Mouse (Mus musculus): Measurements from ENCODE around the gene Gmnn.

Gene Gmnn

DNA sequence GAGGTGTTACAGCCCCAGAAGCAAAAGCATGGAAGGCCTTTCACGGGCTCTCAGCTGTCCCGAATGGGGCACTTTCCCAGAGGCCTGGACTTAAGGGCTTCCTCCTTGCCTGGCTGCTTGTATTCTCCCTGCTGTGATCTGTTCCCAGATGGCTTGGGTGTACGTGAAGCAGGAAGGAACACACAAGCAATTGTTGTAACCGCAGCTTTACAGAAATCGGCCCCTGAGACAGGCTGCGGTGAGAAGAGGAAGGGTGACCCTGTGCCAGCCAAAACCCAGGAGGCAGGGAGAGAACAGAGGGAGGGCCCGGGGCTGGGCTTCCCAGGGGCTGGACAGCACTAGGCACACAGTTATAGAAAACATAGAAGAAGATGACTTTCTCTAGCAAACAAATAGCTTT, 50.8 kb downstream of the Gmnn start:
- intact Hi-C loops (cut with DNase I) = no loop called here

DNA sequence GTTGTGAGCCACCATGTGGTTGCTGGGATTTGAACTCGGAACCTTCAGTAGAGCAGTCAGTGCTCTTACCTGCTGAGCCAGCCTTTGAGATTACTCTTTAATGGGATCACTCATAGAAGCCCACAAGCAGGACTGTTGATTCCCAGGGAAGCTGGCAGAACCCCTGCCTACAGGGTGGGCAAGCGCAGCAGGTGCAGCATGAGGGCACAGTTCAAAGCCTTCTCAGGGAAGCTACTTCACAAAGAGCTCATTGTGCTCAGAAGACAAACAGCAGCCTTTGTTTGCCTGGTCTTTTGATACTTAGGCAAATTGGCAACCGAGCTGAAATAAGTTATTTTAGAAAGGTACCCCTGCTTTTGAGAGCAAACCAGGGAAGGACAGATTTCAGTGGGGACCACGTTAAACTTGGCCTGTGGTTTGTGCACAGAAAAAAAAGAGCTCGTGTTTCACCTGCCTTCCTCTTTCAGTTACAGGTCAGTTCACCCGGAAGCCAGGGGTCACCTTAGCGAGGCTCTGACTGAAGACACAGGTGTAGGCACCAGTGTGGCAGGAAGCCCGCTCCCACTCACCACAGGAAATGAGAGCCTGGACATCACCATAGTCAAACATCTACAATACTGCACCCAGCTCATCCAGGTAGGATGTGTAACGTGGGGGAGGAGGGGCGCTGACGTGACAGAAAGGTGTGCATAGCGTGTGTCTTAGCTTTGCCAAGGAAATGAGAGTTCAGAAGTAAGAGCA, 51.9 kb downstream of the Gmnn start:
- intact Hi-C loops (cut with DNase I) = no loop called here

DNA sequence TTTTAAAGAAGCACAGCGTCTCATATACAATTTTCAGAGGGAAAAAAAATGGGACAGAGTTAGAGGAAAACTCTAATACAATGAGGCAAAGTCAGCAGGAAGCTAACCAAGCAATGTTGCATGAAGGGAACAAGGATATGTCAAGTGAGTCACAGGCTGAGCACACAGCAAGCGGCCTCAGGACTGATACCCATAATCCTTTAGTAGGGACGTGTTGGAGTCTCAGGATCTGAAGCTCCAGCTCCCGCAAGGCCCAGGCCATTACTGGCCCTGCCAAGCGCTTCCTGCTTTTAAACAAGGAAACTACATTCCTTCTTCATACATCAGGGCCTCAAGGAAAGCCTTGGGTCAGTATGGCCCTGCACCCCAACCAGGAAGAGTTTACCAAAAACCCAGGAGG, 59.6 kb downstream of the Gmnn start:
- intact Hi-C loops (cut with DNase I) = no loop called here

Data from adrenal gland (tissue).